Mouse (Mus musculus) bone marrow macrophage, adult 2 months (primary cell): ENCODE data around the gene Sf3b6.

Experiments
- CTCF ChIP-seq: IDR thresholded peaks from 2 replicates; pipeline ENCODE4 v1.5.1; 2012; ENCODE audit warnings: low read depth, mild to moderate bottlenecking, low read length, moderate library complexity
- POLR2A ChIP-seq: IDR thresholded peaks from 2 replicates; pipeline ENCODE4 v1.6.1; 2012; ENCODE audit warnings: mild to moderate bottlenecking, low read depth, low read length, borderline replicate concordance

DNA sequence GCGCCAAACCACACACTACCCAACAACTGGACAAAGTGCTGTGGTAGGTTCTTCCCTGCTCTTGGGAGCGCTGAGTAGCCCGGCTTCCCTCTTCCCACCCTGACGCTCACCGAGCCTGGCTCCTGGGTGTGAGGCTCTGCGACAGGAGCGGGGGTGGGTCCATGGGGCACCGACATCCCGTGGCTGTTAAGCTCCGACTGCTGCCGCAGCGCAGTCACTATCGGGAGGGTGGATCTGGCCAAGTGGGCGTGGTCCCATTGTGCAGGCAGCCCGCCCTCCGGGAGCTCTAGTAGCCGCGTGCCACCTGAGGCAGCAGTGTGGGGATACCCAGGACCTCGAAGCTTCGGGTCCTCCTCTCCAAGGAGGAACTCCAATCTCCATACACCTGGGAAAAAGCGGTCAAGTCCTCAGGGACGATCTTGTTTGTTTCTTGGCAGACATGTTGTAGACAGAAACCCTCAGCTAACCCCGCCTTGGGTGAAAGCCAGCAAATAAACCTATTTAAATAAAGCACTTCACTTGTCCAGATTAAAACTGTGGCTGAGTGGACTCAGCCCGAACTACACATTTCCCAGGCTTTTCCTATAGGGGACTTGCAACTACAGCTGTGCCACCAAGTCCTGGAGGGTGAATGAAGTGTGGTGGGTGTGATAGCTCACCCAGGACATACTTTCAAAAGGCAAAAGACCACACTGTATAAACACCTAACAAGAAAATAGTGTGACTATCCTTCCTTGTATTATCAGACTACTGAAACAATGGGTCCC is 57.0 kb downstream of the Sf3b6 start, which contains the start of gene Mfsd2b:
- no peak for TF ChIP-seq POLR2A
- no peak for TF ChIP-seq CTCF
